Mouse (Mus musculus): ENCODE data around the gene Gm21698.
"Not testable (repeated sequence)": the region's sequence is repeated elsewhere in the genome, so short reads cannot be mapped to it uniquely, and the experiment has no call there.

The Gm21698 gene

GRCm38 (mm10) chr5:25988550-25988949, at the start of gene Gm21698:
Gene Gm21698 (minus strand): TSS chr5:25988650.
- not testable (repeated sequence) for DNase-seq (ENCODE audit: extremely low read depth, low read depth, low spot score)

- DNase-seq (ENCODE audit: extremely low read depth, low read depth, low spot score) = not testable (repeated sequence)
These were observed 34.4 kb upstream of the Gm21698 start, which contains the start of gene Gm5862 for GRCm38 (mm10) chr5:26022816-26023215. Gene Gm5862 (minus strand): TSS chr5:26022916.

- DNase-seq (ENCODE audit: extremely low read depth, low read depth, low spot score) = not testable (repeated sequence)
These were observed 19.2 kb upstream of the Gm21698 start for GRCm38 (mm10) chr5:26007697-26008096.

GRCm38 (mm10) chr5:26006937-26007695, 18.7 kb upstream of the Gm21698 start:
- DNase-seq (ENCODE audit: extremely low read depth, low read depth, low spot score) = not testable (repeated sequence)

- not testable (repeated sequence) for DNase-seq (ENCODE audit: extremely low read depth, low read depth, low spot score)
These were observed 16.2 kb upstream of the Gm21698 start, which contains the start of gene Gm1979 for GRCm38 (mm10) chr5:26004698-26005097. Gene Gm1979 (minus strand): TSS chr5:26004798.

- DNase-seq (ENCODE audit: extremely low read depth, low read depth, low spot score) = not testable (repeated sequence)
These were observed 15.9 kb downstream of the Gm21698 start, which contains the start of gene Gm21680 for GRCm38 (mm10) chr5:25972563-25972962. Gene Gm21680 (minus strand): TSS chr5:25972663.

- DNase-seq (ENCODE audit: extremely low read depth, low read depth, low spot score) = not testable (repeated sequence)
These were observed 31.4 kb downstream of the Gm21698 start for GRCm38 (mm10) chr5:25957050-25957449.

- DNase-seq (ENCODE audit: extremely low read depth, low read depth, low spot score) = not testable (repeated sequence)
These were observed 31.8 kb downstream of the Gm21698 start for GRCm38 (mm10) chr5:25956611-25957010.

- not testable (repeated sequence) for DNase-seq (ENCODE audit: extremely low read depth, low read depth, low spot score)
These were observed 34.1 kb downstream of the Gm21698 start, which contains the start of gene Gm21671 for GRCm38 (mm10) chr5:25954317-25954716. Gene Gm21671 (minus strand): TSS chr5:25954417.

- DNase-seq (ENCODE audit: extremely low read depth, low read depth, low spot score) = not testable (repeated sequence)
These were observed 43.1 kb downstream of the Gm21698 start for GRCm38 (mm10) chr5:25945391-25945790.

GRCm38 (mm10) chr5:25942281-25942680, 46.2 kb downstream of the Gm21698 start, which contains the start of gene Gm21663:
Gene Gm21663 (minus strand): TSS chr5:25942381.
- not testable (repeated sequence) for DNase-seq (ENCODE audit: extremely low read depth, low read depth, low spot score)

Measured in fat pad, adult 2 months (tissue).